ENCODE assay signal across 9 mouse cellular contexts in genomic region chr8:70439848-70440179, GRCm38 (mm10). TPM values are rescaled to one million over a fixed set of nuclear protein-coding genes. Genes with fewer than 3 reads are reported as not detected.
DNase-seq lines count a peak whose midpoint lies in the region; ATAC-seq and TF ChIP-seq lines count a peak whose summit lies in the region.
"Had no signal": no experiment of that assay in that cellular context is flagged by ENCODE, and none has a peak within 500 bp of the region (broad histone marks: within the 10 kb centered on the region; RNA-seq: fewer than 3 reads in every experiment).

No protein-coding gene starts in this region.

- peak overlapping the region; percentile 65 for H3K4me2 ChIP-seq in forebrain, embryonic 12.5 days
- peak overlapping the region; percentile 91 for H3K4me2 ChIP-seq in liver, embryonic 12.5 days

- ATAC-seq in forebrain, embryonic 12.5 days (ENCODE audit: low FRiP score): no peak
- no peak for ATAC-seq in liver, embryonic 12.5 days

- DNase-seq in heart, embryonic 10.5 days (ENCODE audit: low spot score): no peak
- DNase-seq in heart, postnatal 14 days: no peak
- DNase-seq in adrenal gland, adult 8-10 months: no peak
- no peak for DNase-seq in spleen, postnatal 36 days (ENCODE audit: low spot score in 2 of 2)
- DNase-seq in urinary bladder, postnatal 4 days (ENCODE audit: low spot score in 2 of 2): no peak

- H3K9me3 ChIP-seq in heart, embryonic 10.5 days: no peaks in the 10 kb centered on the region
- H3K9me3 ChIP-seq in forebrain, embryonic 12.5 days: no peaks in the 10 kb centered on the region
- H3K9me3 ChIP-seq in liver, embryonic 12.5 days (replicated peaks): no peaks in the 10 kb centered on the region

- H3K4me3 ChIP-seq in heart, embryonic 10.5 days: peak overlapping the region; percentile 81
- H3K4me3 ChIP-seq in C2C12 (ENCODE audit: insufficient read depth, poor library complexity, severe bottlenecking): peak overlapping the region; percentile 34
- peak overlapping the region; percentile 64 for H3K4me3 ChIP-seq in forebrain, embryonic 12.5 days (replicated peaks)
- H3K4me3 ChIP-seq in liver, embryonic 12.5 days: peak overlapping the region; percentile 68

- H3K36me3 ChIP-seq in heart, embryonic 10.5 days: 0 out of 2 replicates have a peak, but pooled peaks cover 5% of the 10 kb centered on the region
- H3K36me3 ChIP-seq in C2C12 (ENCODE audit: control insufficient read depth, insufficient read depth): no peaks in the 10 kb centered on the region
- no peaks in the 10 kb centered on the region for H3K36me3 ChIP-seq in forebrain, embryonic 12.5 days (replicated peaks)
- H3K36me3 ChIP-seq in liver, embryonic 12.5 days: no peaks in the 10 kb centered on the region

- peak overlapping the region; percentile 20 for H3ac ChIP-seq in C2C12 (ENCODE audit: control insufficient read depth, insufficient read length, low read depth)

- WGBS in heart, embryonic 10.5 days: 5% methylated on average over 7 of the region's 7 CpGs
- 6% methylated on average over 6 of the region's 7 CpGs for WGBS in forebrain, embryonic 12.5 days
- WGBS in liver, embryonic 12.5 days (ENCODE audit: insufficient replicate concordance): 6% methylated on average over 7 of the region's 7 CpGs

- intact Hi-C loops in heart, postnatal 14 days (cut with DNase I): loop anchor here (5.0 kb wide), 1 partner anchor 62 kb away; no protein-coding TSS in a partner anchor

- peaks cover 21% of the 10 kb centered on the region for H3K4me1 ChIP-seq in heart, embryonic 10.5 days
- peaks cover 19% of the 10 kb centered on the region for H3K4me1 ChIP-seq in forebrain, embryonic 12.5 days
- H3K4me1 ChIP-seq in liver, embryonic 12.5 days: peaks cover 54% of the 10 kb centered on the region

- H3K79me2 ChIP-seq in C2C12 (ENCODE audit: control insufficient read depth, insufficient read depth): peaks cover 43% of the 10 kb centered on the region

- H3K79me3 ChIP-seq in C2C12 (ENCODE audit: low read depth): peaks cover 10% of the 10 kb centered on the region

- no peak for TF ChIP-seq CTCF in C2C12 (IDR thresholded peaks at IDR 0.05; ENCODE audit: control insufficient read depth, insufficient read depth, insufficient read length)

- H3K27ac ChIP-seq in heart, embryonic 10.5 days: peak overlapping the region; percentile 93
- H3K27ac ChIP-seq in forebrain, embryonic 12.5 days: peak overlapping the region; percentile 85
- peak overlapping the region; percentile 84 for H3K27ac ChIP-seq in liver, embryonic 12.5 days

- H3K27me3 ChIP-seq in heart, embryonic 10.5 days (ENCODE audit: insufficient read depth, poor library complexity, severe bottlenecking): no peaks in the 10 kb centered on the region
- no peaks in the 10 kb centered on the region for H3K27me3 ChIP-seq in C2C12 (ENCODE audit: control insufficient read depth, insufficient read depth, insufficient read length)
- peaks cover 9% of the 10 kb centered on the region; the same call in 1 of the 2 replicates for H3K27me3 ChIP-seq in forebrain, embryonic 12.5 days
- H3K27me3 ChIP-seq in liver, embryonic 12.5 days (replicated peaks): 0 out of 2 replicates have a peak, but pooled peaks cover under 1% of the 10 kb centered on the region

- H3K9ac ChIP-seq in forebrain, embryonic 12.5 days: peak overlapping the region; percentile 58
- peak overlapping the region; percentile 77 for H3K9ac ChIP-seq in liver, embryonic 12.5 days

TF ChIP-seq in C2C12, 6 proteins besides CTCF, POLR2A, EP300 and RAD21:
- no peak for TF ChIP-seq MYOG (IDR thresholded peaks at IDR 0.05; ENCODE audit: control insufficient read depth, extremely low read depth, insufficient read length)
- TF ChIP-seq MAX (IDR thresholded peaks at IDR 0.05): no peak
- no peak for TF ChIP-seq MYOD1 (IDR thresholded peaks at IDR 0.05; ENCODE audit: control insufficient read depth, insufficient read length, low read depth)
- no peak for TF ChIP-seq FOSL1 (IDR thresholded peaks at IDR 0.05; ENCODE audit: insufficient read depth, low read length, poor library complexity, severe bottlenecking)
- TF ChIP-seq USF1 (IDR thresholded peaks at IDR 0.05; ENCODE audit: low read depth): no peak
- TF ChIP-seq CEBPB (IDR thresholded peaks at IDR 0.05; ENCODE audit: low read depth): no peak
TF ChIP-seq in C2C12: peak in this region for 0.

RNA-seq across cellular contexts. Expression of gene Crtc1, which starts 0.4 kb away (rescaled TPM):
- 13.0 and 15.8 TPM in 2 replicates for polyA plus RNA-seq in heart, embryonic 10.5 days (2016; fragmentation: Nextera tagmentation; extraction: Ambion mirVana)
- 1 to 10 TPM; 7.7 to 9.5 TPM for total RNA-seq in heart, postnatal 14 days (2021)
- 11.7 TPM for polyA plus RNA-seq in C2C12 (2012; fragmentation: generic; extraction: Trizol)
- 18.3 and 22.0 TPM in 2 replicates for polyA plus RNA-seq in forebrain, embryonic 12.5 days (2016; fragmentation: Nextera tagmentation; extraction: Ambion mirVana)
- 6.6 and 6.9 TPM in 2 replicates for polyA plus RNA-seq in liver, embryonic 12.5 days (2016; fragmentation: Nextera tagmentation; extraction: Ambion mirVana)
- 10 to 100 TPM; 25.3 to 52.7 (median 36.5) TPM for total RNA-seq in adrenal gland, adult 8-10 months (2022)

RNA-seq across cellular contexts. Expression of gene Klhl26, which starts 37.0 kb away (rescaled TPM):
- 15.6 and 15.7 TPM in 2 replicates for polyA plus RNA-seq in heart, embryonic 10.5 days (2016; fragmentation: Nextera tagmentation; extraction: Ambion mirVana)
- 1 to 10 TPM; 5.5 to 6.9 TPM for total RNA-seq in heart, postnatal 14 days (2021)
- 34.4 TPM for polyA plus RNA-seq in C2C12 (2012; fragmentation: generic; extraction: Trizol)
- 18.3 and 18.6 TPM in 2 replicates for polyA plus RNA-seq in forebrain, embryonic 12.5 days (2016; fragmentation: Nextera tagmentation; extraction: Ambion mirVana)
- polyA plus RNA-seq in liver, embryonic 12.5 days (2016; fragmentation: Nextera tagmentation; extraction: Ambion mirVana): 9.4 and 9.5 TPM in 2 replicates
- total RNA-seq in adrenal gland, adult 8-10 months (2022): 10 to 100 TPM; 27.3 to 35.8 (median 30.6) TPM

RNA-seq across cellular contexts. Expression of gene Tmem59l, which starts 47.3 kb away (rescaled TPM):
- 1.2 and 3.6 TPM in 2 replicates for polyA plus RNA-seq in heart, embryonic 10.5 days (2016; fragmentation: Nextera tagmentation; extraction: Ambion mirVana)
- not detected for total RNA-seq in heart, postnatal 14 days (2021)
- 0.36 TPM for polyA plus RNA-seq in C2C12 (2012; fragmentation: generic; extraction: Trizol)
- 17.0 and 17.6 TPM in 2 replicates for polyA plus RNA-seq in forebrain, embryonic 12.5 days (2016; fragmentation: Nextera tagmentation; extraction: Ambion mirVana)
- 0.18 and 0.37 TPM in 2 replicates for polyA plus RNA-seq in liver, embryonic 12.5 days (2016; fragmentation: Nextera tagmentation; extraction: Ambion mirVana)
- 10 to 100 TPM; 27.2 to 44.6 (median 31.0) TPM for total RNA-seq in adrenal gland, adult 8-10 months (2022)
- total RNA-seq: monocyte, adult 5-6 weeks had no signal

RNA-seq across cellular contexts. Expression of gene Crlf1, which starts 53.1 kb away (rescaled TPM):
- polyA plus RNA-seq in heart, embryonic 10.5 days (2016; fragmentation: Nextera tagmentation; extraction: Ambion mirVana): 1.8 and 3.2 TPM in 2 replicates
- total RNA-seq in heart, postnatal 14 days (2021): under 1 TPM; 0.22 to 0.29 TPM
- polyA plus RNA-seq in C2C12 (2012; fragmentation: generic; extraction: Trizol): 294 TPM
- 1.6 and 2.8 TPM in 2 replicates for polyA plus RNA-seq in forebrain, embryonic 12.5 days (2016; fragmentation: Nextera tagmentation; extraction: Ambion mirVana)
- 3.9 and 4.0 TPM in 2 replicates for polyA plus RNA-seq in liver, embryonic 12.5 days (2016; fragmentation: Nextera tagmentation; extraction: Ambion mirVana)
- total RNA-seq in adrenal gland, adult 8-10 months (2022): 1 to 10 TPM in 1 of 4 experiments, under 1 TPM in 2, not detected in 1; 0.51 to 1.5 (median 0.59) TPM
- total RNA-seq: monocyte, adult 5-6 weeks had no signal
